Mouse (Mus musculus): ENCODE data around the gene Gm49342.
"Not testable (repeated sequence)": the region's sequence is repeated elsewhere in the genome, so short reads cannot be mapped to it uniquely, and the experiment has no call there.

Gm49342 gene

DNA sequence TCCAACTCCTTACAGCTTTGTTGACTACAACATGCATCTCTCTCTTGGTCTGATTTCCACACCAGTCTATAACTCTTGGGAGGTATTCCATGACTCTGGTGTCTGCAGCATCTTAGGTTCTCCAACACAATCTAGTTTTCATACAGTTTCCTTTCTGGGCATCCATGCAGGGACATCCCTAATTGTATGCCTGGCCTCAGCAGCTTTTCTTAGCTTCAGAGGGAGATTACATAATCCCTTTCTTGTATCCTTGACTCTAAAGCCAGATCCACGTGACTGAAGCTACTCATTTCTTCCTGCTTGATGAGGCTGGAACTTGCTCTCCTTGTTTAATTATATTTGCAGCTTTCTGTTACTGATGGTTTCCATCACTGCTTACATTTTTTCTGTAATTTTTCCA, 7.7 kb upstream of the Gm49342 start:
- no peak for DNase-seq (ENCODE audit: low read depth)

DNA sequence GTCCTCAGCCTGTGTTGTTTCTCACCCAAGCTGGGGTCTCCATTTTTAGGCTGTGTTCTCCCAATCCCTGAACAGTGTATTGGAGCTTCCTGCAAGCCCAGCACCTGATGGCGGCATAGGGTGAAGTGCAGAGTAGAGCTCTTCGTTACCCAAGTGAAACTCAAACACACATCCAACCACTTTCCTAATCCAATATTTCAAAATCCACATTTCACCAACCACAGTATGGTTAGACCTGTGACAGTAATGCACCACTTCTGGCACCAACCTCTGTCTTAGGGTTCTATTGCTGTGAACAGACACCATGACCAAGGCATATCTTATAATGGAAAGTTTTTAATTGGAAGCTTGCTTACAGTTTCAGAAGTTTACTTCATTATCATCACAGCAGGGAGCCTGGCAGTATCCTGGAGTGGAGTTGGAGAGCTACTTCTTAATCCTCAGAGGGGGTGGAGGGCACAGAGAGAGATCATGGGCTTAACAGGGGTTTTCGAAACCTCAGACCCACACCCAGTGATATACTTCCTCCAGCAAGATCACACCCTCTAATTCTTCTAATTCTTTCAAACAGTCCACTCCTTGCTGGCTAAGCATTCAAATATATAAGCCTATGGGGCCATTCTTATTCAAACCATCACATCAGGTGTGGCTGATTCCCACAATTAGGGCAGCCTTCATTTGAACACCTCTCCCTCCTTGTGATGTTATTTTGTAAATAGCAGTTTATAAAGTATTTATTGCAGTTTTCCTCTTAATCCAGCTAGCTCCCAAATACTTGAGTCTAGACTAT, 6.0 kb upstream of the Gm49342 start:
- no peak for DNase-seq (ENCODE audit: low read depth)

- DNase-seq (ENCODE audit: low read depth), result no peak
Measured at GRCm38 (mm10) chr14:50938940-50939339, 5.4 kb upstream of the Gm49342 start.

- DNase-seq (ENCODE audit: low read depth), result not testable (repeated sequence)
Measured at GRCm38 (mm10) chr14:50944668-50945033, 334 bp downstream of the Gm49342 start.

- not testable (repeated sequence) for DNase-seq (ENCODE audit: low read depth)
Measured at GRCm38 (mm10) chr14:50945081-50945480, 764 bp downstream of the Gm49342 start.

- not testable (repeated sequence) for DNase-seq (ENCODE audit: low read depth)
Measured at GRCm38 (mm10) chr14:50945526-50945925, 1.2 kb downstream of the Gm49342 start.

- DNase-seq (ENCODE audit: low read depth), result no peak
Measured at GRCm38 (mm10) chr14:50955487-50955886, 11.2 kb downstream of the Gm49342 start.

DNA sequence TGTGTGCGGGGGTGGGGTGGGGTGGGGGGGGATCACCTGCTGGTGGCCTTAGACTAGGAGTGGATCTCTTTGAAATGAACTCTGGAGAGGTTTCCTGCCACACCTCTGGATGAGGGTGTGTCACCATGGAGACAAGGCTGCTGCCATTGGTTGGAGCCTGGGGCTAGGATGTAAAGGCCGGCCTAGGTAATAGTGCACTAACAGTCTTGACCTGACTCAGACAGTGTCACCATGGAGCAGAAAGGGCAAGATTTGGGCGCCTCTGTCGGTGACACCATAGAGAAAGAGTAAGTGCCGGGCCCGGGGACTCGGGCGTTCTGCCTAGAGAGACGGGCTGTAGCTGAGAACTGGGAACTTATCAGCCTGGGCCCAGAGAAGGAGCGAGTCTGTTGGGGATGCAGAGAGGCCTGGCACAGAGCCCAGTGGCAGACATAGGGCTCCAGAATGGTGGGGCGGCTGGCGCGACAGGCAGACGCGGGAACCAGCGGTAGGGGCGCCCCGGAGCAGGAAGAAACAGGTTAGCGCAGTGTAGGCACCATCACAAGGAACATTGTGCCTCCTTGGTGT, 11.7 kb downstream of the Gm49342 start, which contains the start of gene Pnp2:
Pnp2 (plus strand) TSS at position 51 of the 567 bp plus-strand sequence.
- not testable (repeated sequence) for DNase-seq (ENCODE audit: low read depth)

GRCm38 (mm10) chr14:50956724-50957123, 12.4 kb downstream of the Gm49342 start:
- not testable (repeated sequence) for DNase-seq (ENCODE audit: low read depth)

- not testable (repeated sequence) for DNase-seq (ENCODE audit: low read depth)
Measured at GRCm38 (mm10) chr14:50957146-50957545, 12.8 kb downstream of the Gm49342 start.

- DNase-seq (ENCODE audit: low read depth), result not testable (repeated sequence)
Measured at GRCm38 (mm10) chr14:50958289-50958995, 14.1 kb downstream of the Gm49342 start.

DNA sequence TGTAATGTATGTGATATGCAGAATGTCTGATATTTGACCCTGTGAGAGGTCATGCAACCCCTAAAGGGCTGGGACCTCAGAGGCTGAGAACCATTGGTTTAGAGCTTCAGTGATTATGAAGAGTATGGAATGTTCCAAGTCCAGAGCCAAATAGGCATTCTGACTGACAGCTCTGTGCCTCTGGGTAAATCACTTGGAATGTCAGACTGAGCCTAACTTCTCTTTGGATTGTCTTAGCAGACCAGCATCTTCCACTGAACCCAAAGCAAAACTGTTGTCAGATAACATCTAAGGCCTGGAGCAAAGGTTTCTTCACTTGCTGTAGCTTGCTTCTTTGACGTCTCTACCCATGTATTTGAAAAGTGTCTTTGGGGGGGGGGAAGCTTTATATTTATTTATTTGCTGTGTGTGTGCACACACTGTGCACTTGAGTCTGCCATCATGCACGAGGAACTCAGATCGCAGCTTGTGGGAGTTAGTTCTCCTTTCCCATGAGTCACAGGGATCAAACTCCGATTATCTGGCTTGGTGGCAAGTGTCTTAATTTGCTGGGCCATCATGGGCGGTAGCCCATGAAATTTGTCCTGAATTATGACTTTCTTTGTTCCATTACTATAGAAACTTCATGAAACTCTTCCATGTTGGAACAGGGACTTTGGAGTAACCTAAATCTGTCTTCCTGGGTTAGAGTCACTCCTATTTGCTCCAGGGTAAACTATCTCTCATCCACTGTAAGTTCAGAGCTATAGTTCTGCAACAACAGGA, 24.1 kb downstream of the Gm49342 start:
- no peak for DNase-seq (ENCODE audit: low read depth)

GRCm38 (mm10) chr14:50969041-50969440, 24.7 kb downstream of the Gm49342 start:
- no peak for DNase-seq (ENCODE audit: low read depth)

- no peak for DNase-seq (ENCODE audit: low read depth)
Measured at GRCm38 (mm10) chr14:50969558-50970544, 25.5 kb downstream of the Gm49342 start.

- no peak for DNase-seq (ENCODE audit: low read depth)
Measured at GRCm38 (mm10) chr14:50970822-50971221, 26.5 kb downstream of the Gm49342 start.

DNA sequence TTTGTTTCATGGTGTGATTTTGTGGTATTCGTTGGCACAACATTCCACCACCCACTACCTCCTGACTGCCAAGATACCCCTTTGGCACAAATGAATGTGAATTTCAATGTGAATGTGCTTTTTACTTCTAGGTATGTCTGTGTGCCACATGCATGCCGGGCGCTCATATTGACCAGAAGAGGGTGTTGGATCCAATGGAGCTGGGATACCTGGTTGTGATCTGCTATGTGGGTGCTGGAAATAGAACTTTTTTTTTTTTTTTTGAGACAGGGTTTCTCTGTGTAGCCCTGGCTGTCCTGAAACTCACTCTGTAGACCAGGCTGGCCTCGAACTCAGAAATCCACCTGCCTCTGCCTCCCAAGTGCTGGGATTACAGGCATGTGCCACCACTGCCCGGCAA, 28.7 kb downstream of the Gm49342 start:
- not testable (repeated sequence) for DNase-seq (ENCODE audit: low read depth)

- DNase-seq (ENCODE audit: low read depth), result no peak
Measured at GRCm38 (mm10) chr14:50973700-50974099, 29.4 kb downstream of the Gm49342 start.

DNA sequence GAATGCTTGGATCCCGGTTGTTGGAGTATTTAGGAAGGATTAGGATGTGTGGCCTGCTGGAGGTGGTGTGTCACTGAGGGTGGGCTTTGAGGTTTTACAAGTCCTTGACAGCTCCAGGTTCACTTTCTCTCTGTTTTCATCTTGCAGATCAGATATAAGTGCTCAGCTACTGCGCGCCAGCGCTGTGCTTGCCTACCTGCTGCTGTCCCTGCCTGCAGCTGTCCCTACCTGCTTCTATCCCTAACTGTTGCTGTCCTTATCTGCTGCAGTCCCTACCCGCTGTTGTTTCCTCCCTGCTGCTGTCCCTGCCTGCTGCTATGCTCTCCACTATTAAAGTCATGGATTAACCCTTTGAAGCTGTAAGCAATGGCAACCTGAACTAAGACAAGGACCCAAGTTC, 30.7 kb downstream of the Gm49342 start:
- no peak for DNase-seq (ENCODE audit: low read depth)

DNA sequence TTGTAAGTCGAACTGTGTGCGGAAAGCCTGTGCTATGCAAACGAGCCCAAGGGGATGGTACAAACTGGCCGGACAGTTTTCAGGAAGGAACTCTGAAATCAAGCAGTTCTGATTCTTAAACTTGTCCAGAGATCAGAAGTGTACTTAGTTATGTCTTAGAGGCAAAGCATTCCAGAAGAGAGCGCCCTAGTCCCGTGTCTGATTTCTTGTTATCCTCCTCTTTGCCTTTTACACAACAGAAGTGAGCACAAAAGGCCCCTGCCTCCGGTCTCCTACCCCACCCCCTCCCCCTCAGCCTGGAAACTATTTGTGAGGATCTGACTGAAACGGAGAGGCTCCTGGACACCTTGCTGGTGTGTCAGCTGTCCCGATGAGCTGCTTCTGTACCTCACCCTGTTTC, 32.4 kb downstream of the Gm49342 start:
- DNase-seq (ENCODE audit: low read depth), result no peak

DNA sequence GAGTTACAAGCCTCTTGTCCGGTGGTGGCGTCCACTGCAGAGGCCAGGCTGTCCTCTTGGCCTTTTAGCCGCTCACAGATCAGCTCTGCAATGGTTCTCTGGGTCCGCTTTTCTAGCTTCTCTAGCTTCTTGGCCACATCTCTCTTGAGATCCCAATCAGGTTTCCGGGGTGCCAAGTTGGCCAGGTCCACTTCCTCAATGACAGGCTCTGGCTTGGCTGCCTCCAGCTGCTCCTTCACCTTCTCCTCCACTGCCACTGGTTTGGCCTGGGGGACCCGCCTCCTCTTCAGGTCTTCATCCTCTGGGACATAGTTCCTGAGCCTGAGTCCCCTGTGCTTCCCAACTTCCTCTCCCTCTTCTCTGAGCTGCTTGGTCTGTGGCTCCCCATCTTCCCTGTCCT, 34.1 kb downstream of the Gm49342 start:
- not testable (repeated sequence) for DNase-seq (ENCODE audit: low read depth)

- no peak for DNase-seq (ENCODE audit: low read depth)
Measured at GRCm38 (mm10) chr14:50979631-50980030, 35.3 kb downstream of the Gm49342 start.

Data from c-Kit-positive CD71-negative TER-119-negative erythroid progenitor cells, embryonic 14.5 days (primary cell).